Mouse (Mus musculus): ENCODE results near the gene Zcchc3. TPM values are rescaled to one million over a fixed set of nuclear protein-coding genes. Genes with fewer than 3 reads are reported as not detected.

Gene Zcchc3
- 16.3 and 19.2 TPM in 2 replicates for polyA plus RNA-seq (2015; fragmentation: Nextera tagmentation; extraction: Ambion mirVana)

DNA sequence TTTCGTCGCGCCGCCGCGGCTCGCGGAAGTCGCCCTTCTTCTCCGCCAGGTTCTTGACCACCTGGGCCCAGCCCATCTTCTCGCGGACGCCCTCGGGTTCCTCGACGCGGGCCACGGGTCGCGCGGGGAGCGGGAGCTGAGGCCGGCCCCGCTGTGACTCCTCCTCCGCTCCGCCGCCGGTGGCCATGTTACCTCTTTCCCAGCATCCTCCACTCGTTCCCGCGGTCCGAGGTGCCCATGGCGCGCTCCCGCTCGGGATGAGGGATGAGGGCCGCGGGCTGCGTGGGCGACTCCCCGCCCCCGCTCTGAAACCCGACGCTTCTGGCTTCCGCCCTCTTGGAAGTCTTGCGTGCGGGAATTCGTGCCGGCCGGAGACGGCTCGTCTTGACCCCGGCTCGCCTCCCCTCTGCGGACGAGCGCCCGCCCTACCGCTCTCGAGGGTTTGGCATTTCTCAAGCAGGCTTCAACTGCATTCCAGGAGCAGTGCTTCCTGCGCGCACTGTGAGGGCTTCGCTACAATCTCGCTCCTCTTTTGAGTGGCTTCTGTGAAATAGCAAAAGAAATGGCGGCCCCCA is at the start of gene Zcchc3:
Gene Zcchc3 (minus strand): TSS at position 437 of the 575 bp plus-strand sequence.

DNA sequence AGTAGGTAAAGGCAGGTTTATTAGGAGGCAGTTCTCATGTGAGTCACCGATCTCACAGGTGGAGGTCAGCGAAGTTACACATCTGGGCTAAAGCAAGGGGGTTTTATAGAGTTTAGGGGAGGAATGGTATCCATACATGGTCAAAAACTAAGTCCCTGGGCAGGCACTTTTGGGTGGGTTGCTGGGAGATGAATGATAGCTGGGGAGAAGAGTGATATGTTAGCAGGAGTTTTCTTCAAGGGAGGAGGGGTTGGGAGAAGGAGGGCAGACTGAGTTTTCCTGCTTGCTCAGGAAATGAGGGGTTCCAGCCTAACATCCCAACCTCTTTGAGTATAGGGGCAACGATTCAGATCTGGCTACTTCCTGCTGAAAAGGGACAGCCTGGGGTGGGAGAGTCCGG is 460 bp upstream of the Zcchc3 start, which contains the start of gene 6820408C15Rik:
Gene 6820408C15Rik (plus strand): TSS at position 301 of the 400 bp plus-strand sequence.

DNA sequence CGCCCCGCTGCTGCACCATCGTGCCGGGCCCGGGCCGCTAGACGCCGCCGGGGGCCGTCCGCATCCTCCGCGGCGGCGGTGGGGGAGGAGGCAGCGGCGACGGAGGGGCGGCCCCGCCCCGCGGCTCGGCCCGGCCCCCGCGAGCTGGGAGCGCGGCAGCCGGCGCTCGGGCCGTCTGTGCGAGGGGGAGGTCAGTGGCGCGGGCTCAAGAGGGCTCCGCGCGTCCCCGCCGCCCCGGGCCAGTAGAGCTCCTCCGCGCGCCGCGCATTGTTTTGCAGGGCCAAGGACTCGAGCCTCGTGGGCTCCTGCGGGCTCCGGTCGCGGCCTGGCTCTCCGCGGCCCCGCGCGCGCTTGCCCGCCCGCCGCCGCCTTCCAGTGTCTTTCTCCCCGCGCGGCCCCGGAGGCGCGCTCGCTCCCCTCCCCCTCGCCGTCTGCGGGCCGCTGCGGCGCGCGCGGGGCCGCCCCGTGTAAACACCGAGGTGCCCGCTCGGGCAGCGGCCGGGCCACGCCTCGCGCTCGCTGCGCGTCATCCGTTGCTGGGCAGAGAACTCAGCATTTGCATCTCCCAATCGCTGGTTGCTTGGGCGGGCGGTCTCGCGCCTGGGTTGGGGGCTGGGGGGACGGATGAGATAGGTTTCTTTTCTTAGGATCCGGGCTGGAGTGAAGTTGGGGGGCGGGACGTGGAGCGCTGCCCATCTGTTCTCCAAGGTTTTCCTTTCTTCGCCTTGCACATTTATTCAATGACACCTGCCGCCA is 17.0 kb downstream of the Zcchc3 start, which contains the start of gene Sox12:
Gene Sox12 (minus strand): TSS at position 384 of the 756 bp plus-strand sequence.

GRCm38 (mm10) chr2:152376345-152376741 is 38.5 kb downstream of the Zcchc3 start, which contains the start of gene Nrsn2:
Nrsn2 (minus strand) TSS chr2:152376638.

Other genes starting within 250 kb of the Zcchc3 start
- gene Csnk2a1, start 188.2 kb downstream of the Zcchc3 start, polyA plus RNA-seq (2015; fragmentation: Nextera tagmentation; extraction: Ambion mirVana), result 43.2 and 64.4 TPM in 2 replicates
- gene Tbc1d20, start 121.2 kb downstream of the Zcchc3 start, polyA plus RNA-seq (2015; fragmentation: Nextera tagmentation; extraction: Ambion mirVana), result 26.9 and 42.2 TPM in 2 replicates
- gene Rbck1, start 82.4 kb downstream of the Zcchc3 start, polyA plus RNA-seq (2015; fragmentation: Nextera tagmentation; extraction: Ambion mirVana), result 63.0 and 98.2 TPM in 2 replicates
- 3.7 and 7.3 TPM in 2 replicates for gene Trib3, start 71.0 kb downstream of the Zcchc3 start, polyA plus RNA-seq (2015; fragmentation: Nextera tagmentation; extraction: Ambion mirVana)
- gene Nrsn2, start 38.4 kb downstream of the Zcchc3 start, polyA plus RNA-seq (2015; fragmentation: Nextera tagmentation; extraction: Ambion mirVana), result 7.9 and 13.9 TPM in 2 replicates
- gene Sox12, start 17.0 kb downstream of the Zcchc3 start, polyA plus RNA-seq (2015; fragmentation: Nextera tagmentation; extraction: Ambion mirVana), result 6.8 and 6.9 TPM in 2 replicates
- gene 6820408C15Rik, start 560 bp upstream of the Zcchc3 start, polyA plus RNA-seq (2015; fragmentation: Nextera tagmentation; extraction: Ambion mirVana), result 0.54 and 0.61 TPM in 2 replicates
- not detected in 2 replicates for gene Defb23, start 49.6 kb upstream of the Zcchc3 start, polyA plus RNA-seq (2015; fragmentation: Nextera tagmentation; extraction: Ambion mirVana)
- gene Defb20, start 62.0 kb upstream of the Zcchc3 start, polyA plus RNA-seq (2015; fragmentation: Nextera tagmentation; extraction: Ambion mirVana), result not detected in 2 replicates
- not detected in 2 replicates for gene Defb22, start 75.1 kb upstream of the Zcchc3 start, polyA plus RNA-seq (2015; fragmentation: Nextera tagmentation; extraction: Ambion mirVana)
- gene Defb26, start 96.7 kb upstream of the Zcchc3 start, polyA plus RNA-seq (2015; fragmentation: Nextera tagmentation; extraction: Ambion mirVana), result not detected in 2 replicates
- gene Defb28, start 103.2 kb upstream of the Zcchc3 start, polyA plus RNA-seq (2015; fragmentation: Nextera tagmentation; extraction: Ambion mirVana), result not detected in 2 replicates
- 0.41 TPM in 1 of 2 replicates, not detected in the other for gene Defb29, start 125.1 kb upstream of the Zcchc3 start, polyA plus RNA-seq (2015; fragmentation: Nextera tagmentation; extraction: Ambion mirVana)
- gene Gm17416, start 154.3 kb upstream of the Zcchc3 start, polyA plus RNA-seq (2015; fragmentation: Nextera tagmentation; extraction: Ambion mirVana), result not detected in 2 replicates
- not detected in 2 replicates for gene Defb21, start 157.7 kb upstream of the Zcchc3 start, polyA plus RNA-seq (2015; fragmentation: Nextera tagmentation; extraction: Ambion mirVana)
- 10.1 and 18.3 TPM in 2 replicates for gene Defb19, start 165.3 kb upstream of the Zcchc3 start, polyA plus RNA-seq (2015; fragmentation: Nextera tagmentation; extraction: Ambion mirVana)
- not detected in 2 replicates for gene Defb45, start 184.4 kb upstream of the Zcchc3 start, polyA plus RNA-seq (2015; fragmentation: Nextera tagmentation; extraction: Ambion mirVana)
- 9.0 and 10.7 TPM in 2 replicates for gene Defb36, start 189.3 kb upstream of the Zcchc3 start, polyA plus RNA-seq (2015; fragmentation: Nextera tagmentation; extraction: Ambion mirVana)
- 4.1 and 5.2 TPM in 2 replicates for gene Defb25, start 208.0 kb upstream of the Zcchc3 start, polyA plus RNA-seq (2015; fragmentation: Nextera tagmentation; extraction: Ambion mirVana)
- gene Rem1, start 211.9 kb upstream of the Zcchc3 start, polyA plus RNA-seq (2015; fragmentation: Nextera tagmentation; extraction: Ambion mirVana), result 8.9 and 10.3 TPM in 2 replicates